In genomic region chr16:46496031-46496868, GRCm38 (mm10) we compare ENCODE assay signal across 8 mouse cellular contexts. TPM values are rescaled to one million over a fixed set of nuclear protein-coding genes. Genes with fewer than 3 reads are reported as not detected.
A peak's percentile ranks its signal among the peaks of the same experiment; 100 is the strongest.
DNase-seq lines count a peak whose midpoint lies in the region; ATAC-seq and TF ChIP-seq lines count a peak whose summit lies in the region.

No protein-coding gene starts in this region.

- TF ChIP-seq POLR2A in ES-Bruce4 (IDR thresholded peaks at IDR 0.05; ENCODE audit: insufficient read depth, low read length) = no peak

- H3K4me3 ChIP-seq in ES-Bruce4 (ENCODE audit: low read depth, low read length) = peak overlapping the region; percentile 100
- H3K4me3 ChIP-seq in forebrain, embryonic 14.5 days (ENCODE audit: low read depth, low read length) = peak overlapping the region; percentile 90
- peak overlapping the region; percentile 91 for H3K4me3 ChIP-seq in heart, embryonic 16.5 days (ENCODE audit: low read length)
- peak overlapping the region; percentile 88 for H3K4me3 ChIP-seq in kidney, postnatal 0 days (replicated peaks; ENCODE audit: low read depth, low read length)

- peak overlapping the region; percentile 93 for H3K4me2 ChIP-seq in forebrain, embryonic 14.5 days (ENCODE audit: low read length)
- H3K4me2 ChIP-seq in heart, embryonic 16.5 days (ENCODE audit: low read depth, low read length) = peak overlapping the region; percentile 98
- peak overlapping the region; percentile 84 for H3K4me2 ChIP-seq in kidney, postnatal 0 days (ENCODE audit: low read length)

- ATAC-seq in forebrain, embryonic 14.5 days = peak; percentile 40
- peak; percentile 28 for ATAC-seq in heart, embryonic 16.5 days (replicated peaks; ENCODE audit: extremely low read depth, insufficient read depth, low FRiP score)
- ATAC-seq in kidney, postnatal 0 days (replicated peaks; ENCODE audit: low FRiP score, low read depth) = peak; percentile 62

- under 1% methylated on average over 72 of the region's 96 CpGs for WGBS in forebrain, embryonic 14.5 days
- WGBS in heart, embryonic 16.5 days = under 1% methylated on average over 78 of the region's 96 CpGs
- WGBS in kidney, postnatal 0 days = under 1% methylated on average over 67 of the region's 96 CpGs

- peak; percentile 59 for DNase-seq in brain, adult 2 months (ENCODE audit: low read depth, low spot score)
- DNase-seq in forebrain, embryonic 14.5 days (ENCODE audit: low spot score) = peak; percentile 67
- DNase-seq in kidney, postnatal 0 days (ENCODE audit: low spot score) = peak; percentile 92
- DNase-seq in lung, adult 18-20 months = peak; percentile 55 to 67
- DNase-seq in ovary, postnatal 10 days (ENCODE audit: low spot score) = peak; percentile 27
- DNase-seq in urinary bladder, postnatal 25 days (ENCODE audit: low spot score) = peak; percentile 19

- H3K27me3 ChIP-seq in ES-Bruce4 (ENCODE audit: control insufficient read depth, insufficient read depth, low read length, poor library complexity, severe bottlenecking) = no peaks in the 10 kb centered on the region
- H3K27me3 ChIP-seq in forebrain, embryonic 14.5 days (replicated peaks; ENCODE audit: control insufficient read depth, insufficient read depth, low read length) = no peaks in the 10 kb centered on the region
- H3K27me3 ChIP-seq in heart, embryonic 16.5 days (ENCODE audit: control insufficient read depth, insufficient read depth, low read length) = no peaks in the 10 kb centered on the region
- H3K27me3 ChIP-seq in kidney, postnatal 0 days (ENCODE audit: insufficient read depth, low read length) = no peaks in the 10 kb centered on the region

- peak overlapping the region; percentile 100 for H3K9ac ChIP-seq in ES-Bruce4 (ENCODE audit: low read depth, poor library complexity, severe bottlenecking)
- H3K9ac ChIP-seq in forebrain, embryonic 14.5 days (ENCODE audit: low read length) = peak overlapping the region; percentile 93
- H3K9ac ChIP-seq in heart, embryonic 16.5 days (ENCODE audit: low read length) = peak overlapping the region; percentile 92
- H3K9ac ChIP-seq in kidney, postnatal 0 days (ENCODE audit: low read depth, low read length) = peak overlapping the region; percentile 92

- H3K4me1 ChIP-seq in ES-Bruce4 (ENCODE audit: control insufficient read depth, insufficient read depth, low read length) = no peaks in the 10 kb centered on the region
- peaks cover 4% of the 10 kb centered on the region; the same call in 1 of the 2 replicates for H3K4me1 ChIP-seq in forebrain, embryonic 14.5 days (ENCODE audit: control insufficient read depth, insufficient read depth, low read length)
- peaks cover 20% of the 10 kb centered on the region for H3K4me1 ChIP-seq in heart, embryonic 16.5 days (ENCODE audit: control insufficient read depth, insufficient read depth, low read length)
- peaks cover 13% of the 10 kb centered on the region for H3K4me1 ChIP-seq in kidney, postnatal 0 days (replicated peaks; ENCODE audit: insufficient read depth, low read length)

- H3K36me3 ChIP-seq in ES-Bruce4 (ENCODE audit: control insufficient read depth, insufficient read depth, low read length, poor library complexity, severe bottlenecking) = no peaks in the 10 kb centered on the region; the same call in 1 of the 2 replicates
- H3K36me3 ChIP-seq in forebrain, embryonic 14.5 days (ENCODE audit: control insufficient read depth, insufficient read depth, low read length) = no peaks in the 10 kb centered on the region
- no peaks in the 10 kb centered on the region for H3K36me3 ChIP-seq in heart, embryonic 16.5 days (ENCODE audit: control insufficient read depth, insufficient read depth)
- H3K36me3 ChIP-seq in kidney, postnatal 0 days (ENCODE audit: insufficient read depth, low read length) = no peaks in the 10 kb centered on the region

- H3K9me3 ChIP-seq in ES-Bruce4 (replicated peaks; ENCODE audit: control insufficient read depth, insufficient read depth, low read length, poor library complexity, severe bottlenecking) = no peaks in the 10 kb centered on the region
- H3K9me3 ChIP-seq in forebrain, embryonic 14.5 days (replicated peaks; ENCODE audit: control insufficient read depth, low read length) = no peaks in the 10 kb centered on the region
- no peaks in the 10 kb centered on the region for H3K9me3 ChIP-seq in heart, embryonic 16.5 days (replicated peaks; ENCODE audit: control insufficient read depth, low read length)
- H3K9me3 ChIP-seq in kidney, postnatal 0 days (replicated peaks; ENCODE audit: low read length) = no peaks in the 10 kb centered on the region

- peak overlapping the region; percentile 49; the same call in 1 of the 2 replicates for H3K27ac ChIP-seq in ES-Bruce4 (ENCODE audit: insufficient read depth, low read length)
- peak overlapping the region; percentile 90 for H3K27ac ChIP-seq in forebrain, embryonic 14.5 days (ENCODE audit: low read depth, low read length)
- H3K27ac ChIP-seq in heart, embryonic 16.5 days (ENCODE audit: low read length) = peak overlapping the region; percentile 90
- H3K27ac ChIP-seq in kidney, postnatal 0 days = peak overlapping the region; percentile 98

- no peak for TF ChIP-seq EP300 in ES-Bruce4 (IDR thresholded peaks at IDR 0.05; ENCODE audit: insufficient read depth, low read depth, low read length)

- TF ChIP-seq CTCF in ES-Bruce4 (IDR thresholded peaks at IDR 0.05; ENCODE audit: low read depth, low read length) = no peak
- TF ChIP-seq CTCF in kidney, postnatal 0 days (IDR thresholded peaks at IDR 0.05; ENCODE audit: low read depth) = no peak

RNA-seq across cellular contexts. Expression of gene Nectin3, which starts 2.1 kb away (rescaled TPM):
- polyA plus RNA-seq in ES-Bruce4 (2011; ENCODE audit: insufficient read depth, insufficient read length, low read depth, missing spikeins) = 45.5 and 45.8 TPM in 2 replicates
- 10.2 and 13.6 TPM in 2 replicates for polyA plus RNA-seq in forebrain, embryonic 14.5 days (2014; fragmentation: Nextera tagmentation; extraction: Ambion mirVana)
- polyA plus RNA-seq in heart, embryonic 16.5 days (2015; fragmentation: Nextera tagmentation; extraction: Ambion mirVana) = 5.6 and 14.1 TPM in 2 replicates
- 49.7 and 55.1 TPM in 2 replicates for polyA plus RNA-seq in kidney, postnatal 0 days (2015; fragmentation: Nextera tagmentation; extraction: Ambion mirVana)

Comparison
In these comparisons a context has a peak if more than half of its experiments do, and no peak if none do; other contexts are left out.
1. Peak in every context shown above with its lines: DNase-seq, ATAC-seq, H3K4me3 ChIP-seq and H3K27ac ChIP-seq.
2. DNase-seq: peak in every context shown above with its lines; median percentile 92 in kidney, postnatal 0 days; 67 in forebrain, embryonic 14.5 days; 61 in lung, adult 18-20 months; 59 in brain, adult 2 months; 27 in ovary, postnatal 10 days; 19 in urinary bladder, postnatal 25 days.